Mouse (Mus musculus) adrenal gland, adult 2 months (tissue): ENCODE results near the gene Dhx8. TPM values are rescaled to one million over a fixed set of nuclear protein-coding genes. Genes with fewer than 3 reads are reported as not detected.

Experiments
- DNase-seq: peaks from one replicate; pipeline ENCODE4 v3.0.0; 2021
- polyA plus RNA-seq: library from polyadenylated mRNA; depleted of rRNA; stranded (reverse); fragments of >200 nt; gene quantifications from 2 replicates; pipeline ENCODE4 v1.2.3, GENCODE M21; 2012; rRNA removed
- total RNA-seq, 2 experiments: library from RNA; stranded (reverse); gene quantifications; 2 replicates each; pipeline ENCODE4 v1.2.3; 2021

Gene Dhx8
- total and polyA plus RNA-seq, 3 experiments = 5.8 to 28.6 (median 25.0) TPM

GRCm38 (mm10) chr11:101798083-101798482 is 65.4 kb downstream of the Dhx8 start:
- no peak for DNase-seq

GRCm38 (mm10) chr11:101801386-101801785 is 68.7 kb downstream of the Dhx8 start:
- DNase-seq = no peak

DNA sequence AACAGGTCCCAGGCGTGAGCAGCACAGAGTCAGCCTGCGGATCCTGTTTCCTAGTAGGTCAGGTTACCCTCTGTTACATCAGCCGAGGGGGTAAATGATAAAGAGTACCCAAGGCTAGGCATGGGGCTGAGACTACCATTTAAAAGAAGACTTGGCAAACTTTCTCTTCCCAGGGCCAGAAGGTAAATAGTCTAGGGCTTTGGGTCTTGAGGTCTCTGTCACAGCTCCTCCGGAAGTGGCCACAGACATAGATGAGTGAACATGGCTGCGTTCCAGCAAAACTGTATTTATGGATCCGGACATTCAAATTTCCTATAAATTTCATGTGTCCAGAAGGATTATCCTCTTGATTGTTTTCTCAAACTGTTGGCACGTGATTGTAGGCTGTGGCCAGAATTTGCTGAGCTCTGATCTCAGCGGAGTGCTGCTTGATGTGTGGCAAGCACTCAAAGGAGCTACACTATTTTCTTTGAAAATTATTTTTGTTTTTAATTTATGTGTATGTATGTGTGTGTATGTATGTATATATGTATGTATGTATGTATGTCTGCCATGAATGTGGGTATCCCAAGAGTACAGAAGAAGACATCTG is 72.5 kb downstream of the Dhx8 start:
- no peak for DNase-seq

DNA sequence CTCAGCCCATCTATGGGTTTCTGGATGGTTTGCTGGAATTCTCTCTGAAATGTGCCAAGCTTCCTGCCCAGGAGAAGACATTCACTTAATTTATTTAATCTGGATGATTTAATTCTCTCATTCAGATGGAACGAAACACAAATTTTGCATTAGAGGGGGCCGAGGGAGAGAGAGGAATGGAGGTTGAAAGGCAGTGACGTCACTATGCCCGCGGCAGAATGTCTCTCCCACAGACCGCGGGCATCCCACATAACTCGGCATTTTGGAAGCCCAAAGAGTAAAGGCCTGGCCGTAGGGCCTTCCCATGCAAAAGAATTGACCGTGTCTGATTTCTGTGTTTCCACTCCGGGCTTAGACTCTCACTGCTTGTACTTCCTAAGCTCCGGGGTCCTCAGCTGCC is 74.0 kb downstream of the Dhx8 start:
- DNase-seq = no peak

- no peak for DNase-seq
Observed at GRCm38 (mm10) chr11:101807266-101807665, 74.5 kb downstream of the Dhx8 start.

GRCm38 (mm10) chr11:101809060-101809828 is 76.5 kb downstream of the Dhx8 start:
- DNase-seq = no peak

GRCm38 (mm10) chr11:101813259-101813658 is 80.5 kb downstream of the Dhx8 start:
- DNase-seq = peak; percentile 77

DNA sequence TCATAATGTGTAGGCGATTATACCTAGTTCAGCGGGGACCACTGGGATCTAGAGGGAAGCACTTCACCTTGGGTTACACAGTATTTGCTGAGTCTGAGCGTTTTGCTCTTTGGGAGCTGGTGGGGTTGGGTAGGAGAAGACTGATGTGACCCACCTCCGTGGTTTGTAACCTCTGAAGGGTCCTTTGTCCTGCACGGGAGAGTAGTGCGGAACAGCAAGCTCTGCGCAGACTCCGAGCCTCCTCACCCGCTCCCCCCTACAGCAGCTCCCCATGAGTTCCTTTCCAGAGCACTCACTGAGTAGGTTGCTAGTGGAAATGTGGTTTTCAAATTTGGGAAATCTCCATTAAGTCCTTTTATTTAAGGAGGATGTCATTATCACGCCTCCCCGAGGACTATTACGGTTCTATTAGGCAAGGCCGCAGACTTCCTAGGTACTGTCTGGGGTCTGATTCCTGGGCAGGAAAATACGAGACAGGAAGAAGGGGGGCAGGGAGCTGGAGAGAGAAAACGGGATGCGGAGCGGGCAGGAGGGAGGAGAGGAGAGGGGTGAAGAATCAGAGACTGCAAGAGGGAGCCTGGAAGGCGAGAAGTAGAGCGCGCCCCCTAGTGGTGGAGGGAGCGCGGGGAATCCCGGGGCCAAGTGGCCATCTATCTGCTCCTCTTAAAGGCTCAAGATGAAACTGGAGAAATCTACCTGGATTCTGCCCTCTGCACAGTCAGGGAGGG is 81.8 kb downstream of the Dhx8 start:
- peak; percentile 66 for DNase-seq

GRCm38 (mm10) chr11:101815103-101816085 is 82.7 kb downstream of the Dhx8 start:
- DNase-seq = no peak

Other genes with a start within 250 kb of the Dhx8 start
- gene Brca1, start 181.0 kb upstream of the Dhx8 start, total RNA-seq = 1 to 10 TPM in 1 of 2 experiments, under 1 TPM in 1; 0.84 to 1.3 TPM
- gene Brca1, start 181.0 kb upstream of the Dhx8 start, polyA plus RNA-seq = 0.11 and 0.20 TPM in 2 replicates
- 100 to 1,000 TPM; 130 to 134 TPM for gene Nbr1, start 180.8 kb upstream of the Dhx8 start, total RNA-seq
- gene Nbr1, start 180.8 kb upstream of the Dhx8 start, polyA plus RNA-seq = 121 and 141 TPM in 2 replicates
- 10 to 100 TPM; 14.4 to 17.0 TPM for gene Tmem106a, start 150.7 kb upstream of the Dhx8 start, total RNA-seq
- 25.1 and 28.6 TPM in 2 replicates for gene Tmem106a, start 150.7 kb upstream of the Dhx8 start, polyA plus RNA-seq
- gene Gm11634, start 133.7 kb upstream of the Dhx8 start, total RNA-seq = not detected
- gene Gm11634, start 133.7 kb upstream of the Dhx8 start, polyA plus RNA-seq = not detected in 2 replicates
- 10 to 100 TPM; 28.7 to 29.8 TPM for gene Rdm1, start 105.7 kb upstream of the Dhx8 start, total RNA-seq
- 17.5 and 19.9 TPM in 2 replicates for gene Rdm1, start 105.7 kb upstream of the Dhx8 start, polyA plus RNA-seq
- gene Arl4d, start 67.4 kb upstream of the Dhx8 start, total RNA-seq = 10 to 100 TPM; 10.8 to 16.6 TPM
- gene Arl4d, start 67.4 kb upstream of the Dhx8 start, polyA plus RNA-seq = 4.0 and 4.8 TPM in 2 replicates
- 1 to 10 TPM in 1 of 2 experiments, under 1 TPM in 1; 0.58 to 1.9 TPM for gene Etv4, start 52.5 kb downstream of the Dhx8 start, total RNA-seq
- gene Etv4, start 52.5 kb downstream of the Dhx8 start, polyA plus RNA-seq = 3.4 and 4.7 TPM in 2 replicates
- 1 to 10 TPM; 1.4 to 5.3 TPM for gene Meox1, start 161.5 kb downstream of the Dhx8 start, total RNA-seq
- gene Meox1, start 161.5 kb downstream of the Dhx8 start, polyA plus RNA-seq = 0.57 and 1.2 TPM in 2 replicates
- gene Sost, start 234.1 kb downstream of the Dhx8 start, total RNA-seq = not detected
- gene Sost, start 234.1 kb downstream of the Dhx8 start, polyA plus RNA-seq = 0.39 and 0.41 TPM in 2 replicates